Mouse (Mus musculus): Measurements from ENCODE around the gene Cacna2d4. TPM values are rescaled to one million over a fixed set of nuclear protein-coding genes. Genes with fewer than 3 reads are reported as not detected.

Gene Cacna2d4
- polyA plus RNA-seq (2012; rRNA removed) = 0.35 and 0.37 TPM in 2 replicates

DNA sequence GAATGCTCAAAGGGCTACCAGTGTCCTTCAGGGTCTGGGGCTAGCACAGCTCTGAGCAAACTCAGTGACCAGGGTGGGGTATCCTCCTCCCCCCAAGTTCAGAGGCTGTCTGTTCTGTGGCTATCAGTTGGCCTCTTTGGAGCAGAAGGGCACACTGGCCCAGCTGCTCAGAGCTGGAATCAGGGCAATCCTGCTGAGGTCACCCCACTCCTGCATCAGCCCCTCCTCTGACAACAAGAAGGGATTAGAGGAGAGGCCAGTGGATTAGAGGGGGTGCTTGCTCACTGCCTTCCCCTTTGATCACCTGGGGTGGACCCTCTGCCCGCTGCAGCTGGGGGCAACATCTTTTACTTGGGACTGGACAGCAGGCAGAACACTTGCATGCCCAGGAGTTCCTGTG is at the start of gene Cacna2d4:
Gene Cacna2d4, plus strand, starts transcription at position 286 of the 400 bp plus-strand sequence.

DNA sequence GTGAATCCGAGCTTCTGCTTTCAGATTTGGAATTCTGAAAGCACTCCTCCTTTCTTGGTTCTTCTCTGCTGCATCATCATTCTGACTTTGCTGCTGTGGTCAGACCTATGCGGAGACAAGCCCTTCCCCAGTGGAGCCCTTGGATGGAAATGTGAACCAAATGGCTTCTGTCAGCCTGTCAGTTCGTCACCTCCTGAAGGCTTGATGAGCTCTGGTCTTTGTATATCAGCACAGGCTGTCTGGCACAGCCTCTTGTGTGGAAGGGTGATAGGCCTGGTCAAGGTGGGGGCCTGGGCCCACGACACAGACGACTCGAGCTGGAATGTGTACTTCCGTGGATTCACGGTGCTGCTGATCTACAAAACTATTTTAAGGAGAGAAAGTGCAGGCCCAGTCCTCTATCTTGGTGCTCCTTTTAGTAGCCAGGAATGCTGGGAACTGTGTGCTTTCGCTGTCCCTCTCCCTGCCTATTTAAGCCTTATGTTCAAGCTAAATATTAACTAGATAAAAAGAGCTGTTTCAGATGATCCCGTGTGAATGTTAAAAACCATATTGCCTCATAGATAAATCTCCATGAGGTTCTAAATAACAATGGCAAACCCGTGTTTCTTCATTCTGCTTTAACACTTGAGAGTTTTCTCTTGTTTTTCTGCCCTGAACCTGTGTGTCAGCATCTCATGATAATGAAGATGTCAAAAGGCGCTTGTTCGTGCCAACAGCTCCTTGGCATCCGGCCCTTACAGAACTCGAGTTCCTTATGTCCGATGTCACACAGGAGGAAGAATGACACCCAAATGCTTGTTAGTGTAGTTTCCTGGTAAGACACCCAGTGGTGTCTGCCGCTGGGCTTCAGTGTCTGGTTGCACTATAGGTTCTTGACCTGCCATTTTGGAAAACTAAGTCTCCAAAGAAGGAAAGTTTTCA is 39.7 kb upstream of the Cacna2d4 start, which contains the start of gene Cacna1c:
Gene Cacna1c, minus strand, starts transcription at position 37 of the 924 bp plus-strand sequence.

GRCm38 (mm10) chr6:119330506-119330905 is 94.2 kb downstream of the Cacna2d4 start, which contains the start of gene Lrtm2:
Gene Lrtm2 (minus strand): TSS chr6:119330766.

Other genes starting within 250 kb of the Cacna2d4 start
- gene Dcp1b, start 61.3 kb upstream of the Cacna2d4 start, polyA plus RNA-seq (2012; rRNA removed) = 35.1 and 36.9 TPM in 2 replicates
- 13.9 and 19.0 TPM in 2 replicates for gene Cacna1c, start 40.1 kb upstream of the Cacna2d4 start, polyA plus RNA-seq (2012; rRNA removed)
- gene Lrtm2, start 94.2 kb downstream of the Cacna2d4 start, polyA plus RNA-seq (2012; rRNA removed) = 6.8 and 7.2 TPM in 2 replicates
- gene Adipor2, start 181.2 kb downstream of the Cacna2d4 start, polyA plus RNA-seq (2012; rRNA removed) = 40.3 and 44.1 TPM in 2 replicates
- gene Fbxl14, start 243.1 kb downstream of the Cacna2d4 start, polyA plus RNA-seq (2012; rRNA removed) = 49.0 and 58.2 TPM in 2 replicates

All from central nervous system, embryonic 14 days (tissue).